28 mouse cellular contexts compared by ENCODE assay signal in genomic region chr1:54846346-54847000, GRCm38 (mm10).
DNase-seq lines count a peak whose midpoint lies in the region; ATAC-seq lines count a peak whose summit lies in the region.
"Had no signal": no experiment of that assay in that cellular context is flagged by ENCODE, and none has a peak within 500 bp of the region (broad histone marks: within the 10 kb centered on the region; RNA-seq: fewer than 3 reads in every experiment).

No protein-coding gene starts in this region.

- no peak overlapping the region for H3K9ac ChIP-seq in embryonic facial prominence, embryonic 11.5 days (replicated peaks; ENCODE audit: low read length)
- H3K9ac ChIP-seq: forebrain, embryonic 15.5 days; heart, embryonic 13.5 days; hindbrain, embryonic 14.5 days; liver, embryonic 13.5 days had no signal

- 60% methylated on average over 5 of the region's 5 CpGs for WGBS in embryonic facial prominence, embryonic 11.5 days
- WGBS in embryonic facial prominence, embryonic 10.5 days: 61% methylated on average over 5 of the region's 5 CpGs

- H3K36me3 ChIP-seq in embryonic facial prominence, embryonic 11.5 days (replicated peaks; ENCODE audit: control insufficient read depth, insufficient read depth, low read depth, low read length): no peaks in the 10 kb centered on the region
- no peaks in the 10 kb centered on the region for H3K36me3 ChIP-seq in embryonic facial prominence, embryonic 10.5 days (replicated peaks)
- H3K36me3 ChIP-seq: forebrain, embryonic 15.5 days; heart, embryonic 13.5 days; liver, embryonic 13.5 days had no signal

- peak; percentile 42 for DNase-seq in embryonic facial prominence, embryonic 11.5 days (ENCODE audit: low spot score)
- DNase-seq in embryonic facial prominence, embryonic 10.5 days (ENCODE audit: low spot score): no peak
- peak; percentile 73 for DNase-seq in 3T3-L1 (ENCODE audit: low read depth, low spot score)
- DNase-seq in T-cell, adult 2 months (ENCODE audit: low spot score): peak; percentile 37
- no peak for DNase-seq in urinary bladder, postnatal 36 days (ENCODE audit: low spot score in 2 of 2)
- DNase-seq in embryo, embryonic 9.5 days (ENCODE audit: extremely low spot score): no peak
- DNase-seq in urinary bladder, adult 2 months (ENCODE audit: low spot score): no peak
- DNase-seq: adrenal gland, postnatal 10 days; cerebellum, adult 8-10 months; cerebellum, postnatal 25 days; gastrocnemius, adult 2 months; gastrocnemius, postnatal 36 days; heart, adult 18-20 months; heart, postnatal 10 days; kidney, adult 18-20 months; kidney, postnatal 4 days; layer of hippocampus, adult 9-11 months; liver, embryonic 13.5 days; lung, adult 18-20 months; lung, postnatal 10 days; right cerebral cortex, adult 18-20 months; spleen, adult 18-20 months; thymus, postnatal 25 days had no signal

- H3K9me3 ChIP-seq in embryonic facial prominence, embryonic 11.5 days (replicated peaks; ENCODE audit: control insufficient read depth, low read length): no peaks in the 10 kb centered on the region
- H3K9me3 ChIP-seq in embryonic facial prominence, embryonic 10.5 days: no peaks in the 10 kb centered on the region
- H3K9me3 ChIP-seq: forebrain, embryonic 15.5 days; heart, embryonic 13.5 days; liver, embryonic 13.5 days had no signal

- H3K4me2 ChIP-seq in embryonic facial prominence, embryonic 11.5 days (ENCODE audit: low read depth, low read length): no peak overlapping the region
- H3K4me2 ChIP-seq: forebrain, embryonic 15.5 days; heart, embryonic 13.5 days; hindbrain, embryonic 14.5 days; liver, embryonic 13.5 days had no signal

- H3K27ac ChIP-seq in embryonic facial prominence, embryonic 11.5 days (replicated peaks; ENCODE audit: low read depth, low read length): no peak overlapping the region
- no peak overlapping the region for H3K27ac ChIP-seq in embryonic facial prominence, embryonic 10.5 days (replicated peaks)
- H3K27ac ChIP-seq: forebrain, embryonic 15.5 days; gastrocnemius, adult 2 months; heart, embryonic 13.5 days; hindbrain, embryonic 14.5 days; liver, embryonic 13.5 days had no signal

- H3K27me3 ChIP-seq in embryonic facial prominence, embryonic 11.5 days (ENCODE audit: control insufficient read depth, insufficient read depth, low read length): no peaks in the 10 kb centered on the region
- H3K27me3 ChIP-seq in embryonic facial prominence, embryonic 10.5 days (replicated peaks; ENCODE audit: low read depth, poor library complexity, severe bottlenecking): no peaks in the 10 kb centered on the region
- H3K27me3 ChIP-seq: forebrain, embryonic 15.5 days; heart, embryonic 13.5 days; liver, embryonic 13.5 days had no signal

- H3K4me1 ChIP-seq in embryonic facial prominence, embryonic 11.5 days (ENCODE audit: control insufficient read depth, insufficient read depth, low read length): no peaks in the 10 kb centered on the region; the same call in 1 of the 2 replicates
- peaks cover 40% of the 10 kb centered on the region for H3K4me1 ChIP-seq in embryonic facial prominence, embryonic 10.5 days

- ATAC-seq in embryonic facial prominence, embryonic 11.5 days (replicated peaks; ENCODE audit: insufficient number of reproducible peaks, low FRiP score, low TSS enrichment, low read depth): no peak
- peak; percentile 26 for ATAC-seq in inflammation-experienced regulatory T-cells, adult 6 months
- ATAC-seq: forebrain, embryonic 15.5 days; midbrain, embryonic 16.5 days had no signal

- no peak overlapping the region for H3K4me3 ChIP-seq in embryonic facial prominence, embryonic 11.5 days (ENCODE audit: low read depth, low read length)
- H3K4me3 ChIP-seq in embryonic facial prominence, embryonic 10.5 days: no peak overlapping the region
- H3K4me3 ChIP-seq: forebrain, embryonic 15.5 days; gastrocnemius, adult 2 months; heart, embryonic 13.5 days; liver, embryonic 13.5 days had no signal

Comparison
In these comparisons a context has a peak if more than half of its experiments do, and no peak if none do; other contexts are left out.
1. DNase-seq: peak in embryonic facial prominence, embryonic 11.5 days (single experiment), 3T3-L1 (single experiment) and T-cell, adult 2 months (single experiment); none in embryonic facial prominence, embryonic 10.5 days (single experiment), urinary bladder, postnatal 36 days (0 of 2), embryo, embryonic 9.5 days (single experiment) and urinary bladder, adult 2 months (single experiment).